Mouse (Mus musculus) stomach, postnatal 0 days (tissue): ENCODE results near the gene Gtse1. TPM values are rescaled to one million over a fixed set of nuclear protein-coding genes. Genes with fewer than 3 reads are reported as not detected.

Source experiments
- ATAC-seq: fragments of 200-750 bp; cut with Nextera tagmentation; 2 replicates; pipeline ENCODE4 v1.8.0; 2017; ENCODE audit not compliant: low FRiP score, low TSS enrichment
- DNase-seq: peaks from one replicate; pipeline ENCODE4 v3.0.0-alpha.2; 2016; ENCODE audit warnings: low spot score
- H3K27ac ChIP-seq: fragments of 300-500 bp; sonication (generic); replicated peaks from 2 replicates; pipeline ENCODE4 v1.5.1; 2014; ENCODE audit warnings: mild to moderate bottlenecking, control low read depth
- H3K27me3 ChIP-seq: fragments of 300-500 bp; sonication (generic); 2 replicates; pipeline ENCODE4 v1.6.1; 2014; ENCODE audit warnings: low read length; ENCODE audit not compliant: control insufficient read depth, insufficient read depth
- H3K36me3 ChIP-seq: fragments of 300-500 bp; sonication (generic); 2 replicates; pipeline ENCODE4 v1.6.1; 2014; ENCODE audit warnings: low read length, mixed read lengths; ENCODE audit not compliant: control insufficient read depth, insufficient read depth
- H3K4me1 ChIP-seq: fragments of 300-500 bp; sonication (generic); replicated peaks from 2 replicates; pipeline ENCODE4 v1.6.1; 2014; ENCODE audit warnings: antibody characterized with exemption; ENCODE audit not compliant: control insufficient read depth, insufficient read depth
- H3K4me2 ChIP-seq: fragments of 300-500 bp; sonication (generic); replicated peaks from 2 replicates; pipeline ENCODE4 v1.6.1; 2014; ENCODE audit warnings: low read depth, mild to moderate bottlenecking, control low read depth, moderate library complexity
- H3K4me3 ChIP-seq: fragments of 300-500 bp; sonication (generic); 2 replicates; pipeline ENCODE4 v1.5.1; 2014; ENCODE audit warnings: low read depth, low read length, control low read depth
- H3K9ac ChIP-seq: fragments of 300-500 bp; sonication (generic); 2 replicates; pipeline ENCODE4 v1.6.1; 2014; ENCODE audit warnings: mild to moderate bottlenecking, low read length, control low read depth, mixed read lengths
- H3K9me3 ChIP-seq: fragments of 300-500 bp; sonication (generic); 2 replicates; pipeline ENCODE4 v1.6.1; 2016; ENCODE audit warnings: low read length; ENCODE audit not compliant: control insufficient read depth
- CTCF ChIP-seq: IDR thresholded peaks from 2 replicates; pipeline ENCODE4 v1.5.1; 2016; ENCODE audit warnings: antibody characterized with exemption, low read depth, mild to moderate bottlenecking, moderate library complexity
- EP300 ChIP-seq: optimal IDR thresholded peaks from 2 replicates; pipeline ENCODE3; 2016; ENCODE audit warnings: antibody characterized with exemption
- WGBS: fragments of 180-500 bp; shearing (Covaris S2); extraction: QIAGEN DNeasy Blood & Tissue Kit; methylation state at CpG from one replicate; pipeline ENCODE4 v1.1.7; 2014; 5-methylcytosine and 5-hydroxymethylcytosine counted together
- polyA plus RNA-seq: library from polyadenylated mRNA; unstranded; fragments of >200 nt; fragmentation: Nextera tagmentation; extraction: Ambion mirVana; gene quantifications from 2 replicates; pipeline ENCODE4 v1.2.1, GENCODE M21; 2015

Gene Gtse1
- polyA plus RNA-seq, 1 experiment from 2014 or later = 6.5 TPM

- H3K9me3 ChIP-seq = no peaks in the 10 kb centered on the region
- no peaks in the 10 kb centered on the region for H3K27me3 ChIP-seq
- peak within 1 kb of the TSS; percentile 93 for H3K4me2 ChIP-seq
- no peaks in the 10 kb centered on the region for H3K4me1 ChIP-seq
- 0 out of 2 replicates have a peak within 1 kb of the TSS, but pooled peaks have one; percentile 53 for H3K27ac ChIP-seq
- no peaks in the 10 kb centered on the region for H3K36me3 ChIP-seq
- DNase-seq (peak; percentile 45), ATAC-seq (peak; percentile 85)
- WGBS = 2% methylated on average over 61 of the region's 65 CpGs
- peak within 1 kb of the TSS; percentile 51 for H3K4me3 ChIP-seq
- TF ChIP-seq EP300 (no peak), CTCF (no peak)
- H3K9ac ChIP-seq = peak within 1 kb of the TSS; percentile 70
Observed at GRCm38 (mm10) chr15:85821203-85822010, 38.1 kb upstream of the Gtse1 start, which contains the start of gene Pkdrej. Gene Pkdrej, minus strand, starts transcription at chr15:85821734.

GRCm38 (mm10) chr15:85822011-85822359, 37.6 kb upstream of the Gtse1 start:
- 17% methylated on average over 4 of the region's 4 CpGs for WGBS
- no peaks in the 10 kb centered on the region for H3K36me3 ChIP-seq
- H3K4me3 ChIP-seq = peak overlapping the region; percentile 51
- ATAC-seq (peak; percentile 82), DNase-seq (peak; percentile 35)
- H3K9ac ChIP-seq = peak overlapping the region; percentile 70
- no peaks in the 10 kb centered on the region for H3K9me3 ChIP-seq
- peak; percentile 62 for TF ChIP-seq CTCF
- no peak for TF ChIP-seq EP300
- H3K4me1 ChIP-seq = no peaks in the 10 kb centered on the region
- peak overlapping the region; percentile 93 for H3K4me2 ChIP-seq
- H3K27ac ChIP-seq = 0 out of 2 replicates have a peak overlapping the region, but pooled peaks have one; percentile 53
- no peaks in the 10 kb centered on the region for H3K27me3 ChIP-seq

GRCm38 (mm10) chr15:85826676-85827075, 32.9 kb upstream of the Gtse1 start:
- Histone ChIP-seq H3K27ac (no peak overlapping the region), H3K4me2 (no peak overlapping the region), H3K4me1 (0 out of 2 replicates have a peak, but pooled peaks cover under 1% of the 10 kb centered on the region), H3K9me3 (no peaks in the 10 kb centered on the region), H3K36me3 (no peaks in the 10 kb centered on the region), H3K4me3 (no peak overlapping the region), H3K9ac (no peak overlapping the region), H3K27me3 (no peaks in the 10 kb centered on the region)
- WGBS = 43% methylated on average over 5 of the region's 5 CpGs
- no peak for TF ChIP-seq CTCF
- TF ChIP-seq EP300 = no peak
- no peak for ATAC-seq
- DNase-seq = no peak

- 51% methylated on average over 4 of the region's 4 CpGs for WGBS
Observed at GRCm38 (mm10) chr15:85828071-85828470, 31.5 kb upstream of the Gtse1 start.

GRCm38 (mm10) chr15:85829470-85829869, 30.1 kb upstream of the Gtse1 start:
- Histone ChIP-seq H3K4me2 (no peak overlapping the region), H3K27me3 (no peaks in the 10 kb centered on the region), H3K27ac (peak overlapping the region; percentile 58), H3K9me3 (no peaks in the 10 kb centered on the region), H3K9ac (no peak overlapping the region), H3K36me3 (no peaks in the 10 kb centered on the region), H3K4me3 (no peak overlapping the region), H3K4me1 (peaks cover 5% of the 10 kb centered on the region; the same call in 1 of the 2 replicates)
- TF ChIP-seq CTCF (no peak), EP300 (no peak)
- ATAC-seq = peak; percentile 60
- peak; percentile 45 for DNase-seq
- WGBS = 65% methylated on average over 5 of the region's 5 CpGs

More at GRCm38 (mm10) chr15:85828071-85828470, 31.5 kb upstream of the Gtse1 start:
- TF ChIP-seq CTCF (no peak), EP300 (no peak)
- H3K36me3 ChIP-seq = no peaks in the 10 kb centered on the region
- H3K4me1 ChIP-seq = peaks cover 5% of the 10 kb centered on the region; the same call in 1 of the 2 replicates
- H3K27ac ChIP-seq = no peak overlapping the region; the same call in 1 of the 2 replicates
- H3K4me2 ChIP-seq = no peak overlapping the region
- H3K4me3 ChIP-seq = no peak overlapping the region
- H3K9me3 ChIP-seq = no peaks in the 10 kb centered on the region
- no peaks in the 10 kb centered on the region for H3K27me3 ChIP-seq
- ATAC-seq = no peak
- H3K9ac ChIP-seq = no peak overlapping the region
- DNase-seq = no peak
